In the genomic region with DNA sequence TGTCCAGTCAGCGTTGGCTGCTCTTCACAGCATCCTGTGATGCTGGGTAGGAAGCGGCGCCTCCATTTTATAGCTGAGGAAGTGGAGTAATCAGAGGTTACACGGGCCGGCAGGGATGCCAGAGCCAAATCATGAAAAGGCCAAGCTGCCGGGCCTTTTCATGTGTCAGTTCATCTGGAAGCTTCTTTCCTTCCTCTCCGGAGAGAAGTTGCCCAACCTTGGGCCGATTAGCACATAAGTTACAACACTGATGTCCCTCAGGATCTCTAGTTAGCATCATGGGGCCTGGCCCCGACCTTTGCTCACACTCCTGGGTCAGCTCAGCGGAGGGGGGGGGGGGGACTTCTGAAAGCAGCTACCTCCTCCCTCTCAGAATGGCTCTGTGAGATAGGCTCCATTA, we compare ENCODE assay signal across 8 mouse cellular contexts. TPM values are rescaled to one million over a fixed set of nuclear protein-coding genes. Genes with fewer than 3 reads are reported as not detected.
DNase-seq lines count a peak whose midpoint lies in the region; ATAC-seq and TF ChIP-seq lines count a peak whose summit lies in the region.

No protein-coding gene starts in this region.

- H3K27ac ChIP-seq in kidney, embryonic 15.5 days, result peak overlapping the region; percentile 79
- peak overlapping the region; percentile 69; the same call in 1 of the 2 replicates for H3K27ac ChIP-seq in lung, postnatal 0 days (ENCODE audit: low read length)

- WGBS in kidney, embryonic 15.5 days, result 13% methylated on average over 10 of the region's 10 CpGs
- WGBS in lung, postnatal 0 days, result 22% methylated on average over 10 of the region's 10 CpGs

- H3K9ac ChIP-seq in kidney, embryonic 15.5 days, result no peak overlapping the region
- H3K9ac ChIP-seq in lung, postnatal 0 days (replicated peaks; ENCODE audit: low read depth), result no peak overlapping the region

- TF ChIP-seq EP300 in lung, postnatal 0 days (IDR thresholded peaks at IDR 0.05), result peak; percentile 94

- H3K4me3 ChIP-seq in kidney, embryonic 15.5 days (replicated peaks), result no peak overlapping the region
- H3K4me3 ChIP-seq in lung, postnatal 0 days (ENCODE audit: low read depth, low read length), result no peak overlapping the region

- 0 out of 2 replicates have a peak, but pooled peaks have one; percentile 37 for ATAC-seq in kidney, embryonic 15.5 days (replicated peaks; ENCODE audit: low FRiP score)
- ATAC-seq in lung, postnatal 0 days, result peak; percentile 74
- ATAC-seq in CD4-positive, CD25-positive, alpha-beta regulatory T cell, adult 4 months, result no peak

- H3K36me3 ChIP-seq in kidney, embryonic 15.5 days, result peaks cover 14% of the 10 kb centered on the region; the same call in 1 of the 2 replicates
- no peaks in the 10 kb centered on the region for H3K36me3 ChIP-seq in lung, postnatal 0 days (ENCODE audit: insufficient read depth, low read length)

- peak; percentile 47 for DNase-seq in urinary bladder, postnatal 14 days (ENCODE audit: low spot score)
- no peak for DNase-seq in urinary bladder, postnatal 10 days (ENCODE audit: low spot score)
- peak; percentile 80 to 87 for DNase-seq in heart, adult 18-20 months
- DNase-seq in lung, postnatal 0 days (ENCODE audit: low spot score), result peak; percentile 95
- DNase-seq in layer of hippocampus, adult 18-20 months (ENCODE audit: low spot score in 2 of 2), result no peak
- no peak for DNase-seq in layer of hippocampus, postnatal 36 days

- H3K9me3 ChIP-seq in kidney, embryonic 15.5 days (replicated peaks), result no peaks in the 10 kb centered on the region
- no peaks in the 10 kb centered on the region for H3K9me3 ChIP-seq in lung, postnatal 0 days (ENCODE audit: low read length)

- TF ChIP-seq CTCF in lung, postnatal 0 days (IDR thresholded peaks at IDR 0.05), result no peak

- peaks cover 50% of the 10 kb centered on the region for H3K4me1 ChIP-seq in kidney, embryonic 15.5 days
- H3K4me1 ChIP-seq in lung, postnatal 0 days (ENCODE audit: insufficient read depth, low read depth, low read length), result peaks cover 21% of the 10 kb centered on the region; the same call in 1 of the 2 replicates

- H3K4me2 ChIP-seq in kidney, embryonic 15.5 days, result peak overlapping the region; percentile 19; the same call in 1 of the 2 replicates
- H3K4me2 ChIP-seq in lung, postnatal 0 days (replicated peaks; ENCODE audit: low read depth, low read length), result no peak overlapping the region; the same call in 1 of the 2 replicates

- H3K27me3 ChIP-seq in kidney, embryonic 15.5 days, result no peaks in the 10 kb centered on the region
- no peaks in the 10 kb centered on the region for H3K27me3 ChIP-seq in lung, postnatal 0 days (replicated peaks; ENCODE audit: insufficient read depth, low read length)

RNA-seq across cellular contexts. Expression of a gene that starts 7.4 kb away (rescaled TPM):
- total RNA-seq in heart, adult 18-20 months (2021), result 10 to 100 TPM; 14.0 to 16.0 TPM
- 85.7 and 88.7 TPM in 2 replicates for polyA plus RNA-seq in kidney, embryonic 15.5 days (2015; fragmentation: Nextera tagmentation; extraction: Ambion mirVana)
- 49.7 and 63.2 TPM in 2 replicates for polyA plus RNA-seq in lung, postnatal 0 days (2015; fragmentation: Nextera tagmentation; extraction: Ambion mirVana)
- 10 to 100 TPM; 80.3 to 83.0 TPM for total RNA-seq in layer of hippocampus, adult 18-20 months (2021)
- 10 to 100 TPM; 83.1 to 84.7 TPM for total RNA-seq in layer of hippocampus, postnatal 36 days (2021)
- polyA plus RNA-seq in CD4-positive, CD25-positive, alpha-beta regulatory T cell, adult 4 months (2017; shearing (Covaris generic)), result 10 to 100 TPM; 23.4 to 38.0 TPM

Comparison
In these comparisons a context has a peak if more than half of its experiments do, and no peak if none do; other contexts are left out.
1. DNase-seq: peak in urinary bladder, postnatal 14 days (single experiment), heart, adult 18-20 months (2 of 2) and lung, postnatal 0 days (single experiment); none in urinary bladder, postnatal 10 days (single experiment), layer of hippocampus, adult 18-20 months (0 of 2) and layer of hippocampus, postnatal 36 days (0 of 2).
2. RNA of a gene that starts 7.4 kb away (total RNA-seq): 83.1 to 84.7 TPM in layer of hippocampus, postnatal 36 days and 80.3 to 83.0 TPM in layer of hippocampus, adult 18-20 months; 14.0 to 16.0 TPM in heart, adult 18-20 months; every median in the first group is over 4 times any median in the second.